Mouse (Mus musculus) embryo, embryonic 10.5 days (tissue): ENCODE data around the gene Ivns1abp.
A peak's percentile ranks its signal among the peaks of the same experiment; 100 is the strongest.
"Not testable (repeated sequence)": the region's sequence is repeated elsewhere in the genome, so short reads cannot be mapped to it uniquely, and the experiment has no call there.

Source experiments
- DNase-seq: peaks from one replicate; pipeline ENCODE4 v3.0.0-alpha.2; 2015; ENCODE audit warnings: low spot score

Gene Ivns1abp

DNA sequence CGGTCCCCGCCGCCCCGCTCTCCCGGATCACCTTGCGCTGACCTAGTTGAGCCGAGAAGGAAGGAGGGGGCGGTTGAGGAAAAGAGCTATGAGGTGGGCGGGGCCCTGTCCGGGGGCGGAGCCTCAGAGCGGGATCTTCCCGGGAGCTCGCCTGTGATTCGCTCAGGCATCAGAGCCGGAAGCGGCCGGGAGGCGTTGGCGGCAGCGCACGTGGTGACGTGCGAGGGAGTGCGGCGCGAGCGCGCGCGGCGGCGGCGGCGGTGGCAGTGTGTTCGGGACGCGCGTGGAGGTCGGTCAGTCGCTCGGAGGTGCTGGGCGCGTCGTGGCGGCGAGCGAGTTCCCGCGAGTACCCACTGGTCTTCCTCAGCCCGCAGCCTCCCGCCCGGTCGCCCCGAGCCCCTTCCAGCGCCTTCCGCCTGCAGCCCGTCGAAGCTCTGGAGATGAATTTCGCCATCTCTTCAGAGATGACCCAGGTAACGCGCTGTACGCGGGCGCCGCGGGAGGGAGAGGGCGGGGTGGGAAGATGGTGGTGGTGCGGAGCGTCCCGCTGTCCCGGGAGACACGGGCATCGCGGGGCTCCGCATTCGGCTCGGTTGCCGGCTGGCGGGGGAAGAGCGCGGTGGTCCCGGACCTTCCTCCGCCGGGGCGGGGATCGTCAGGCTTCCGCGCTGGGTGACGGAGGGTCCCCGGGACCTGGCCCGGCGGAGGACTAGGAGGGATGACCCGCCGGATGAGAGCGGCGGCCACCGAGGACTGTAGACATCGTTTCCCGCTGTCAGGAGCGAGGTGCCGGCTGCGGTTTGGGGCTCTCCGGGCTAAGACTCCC is at the start of gene Ivns1abp:
Gene Ivns1abp, plus strand, starts transcription at position 195 of the 826 bp plus-strand sequence.
- DNase-seq = peak; percentile 97

DNA sequence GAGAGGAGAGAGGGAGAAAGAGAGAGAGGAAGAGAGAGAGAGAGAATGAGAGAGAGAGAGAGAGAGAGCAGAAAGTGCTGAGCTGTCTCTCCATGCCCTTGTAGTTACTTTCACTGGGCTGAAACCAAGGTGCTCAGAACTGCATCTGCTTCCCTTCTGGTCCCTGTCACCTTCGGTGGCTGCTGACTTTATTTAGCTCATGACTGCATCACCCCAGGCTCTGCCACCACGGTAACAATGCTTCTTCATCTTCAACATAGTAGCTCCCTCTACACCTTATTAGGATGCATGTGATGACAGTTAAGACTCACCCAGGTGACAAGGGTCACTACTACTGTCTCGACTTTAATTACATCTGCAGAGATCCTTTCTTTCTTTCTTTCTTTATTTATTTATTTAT is 48.8 kb upstream of the Ivns1abp start:
- DNase-seq = no peak

- no peak for DNase-seq
Measured at GRCm38 (mm10) chr1:151296621-151297020, 47.7 kb upstream of the Ivns1abp start.

- DNase-seq = no peak
Measured at GRCm38 (mm10) chr1:151297025-151297424, 47.3 kb upstream of the Ivns1abp start.

DNA sequence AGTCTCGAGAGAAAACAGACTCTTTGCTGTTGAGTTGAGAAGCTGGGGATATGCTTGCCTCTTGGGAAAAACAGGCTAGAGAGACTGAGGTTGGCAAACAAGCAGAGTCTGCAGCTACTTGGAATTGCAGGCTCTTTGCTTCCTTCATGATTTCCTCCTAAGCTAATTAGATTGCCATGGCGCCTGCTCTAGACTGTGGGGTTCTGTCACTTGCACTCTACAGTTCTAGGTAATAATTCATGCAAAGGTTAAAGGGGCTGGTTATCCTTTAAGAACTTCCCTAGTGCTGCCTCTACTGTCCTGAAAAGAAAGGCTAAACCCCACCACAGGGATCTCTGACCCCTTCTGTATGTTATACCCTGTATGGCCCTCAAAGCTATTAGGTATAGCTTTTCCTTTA is 46.7 kb upstream of the Ivns1abp start:
- no peak for DNase-seq

DNA sequence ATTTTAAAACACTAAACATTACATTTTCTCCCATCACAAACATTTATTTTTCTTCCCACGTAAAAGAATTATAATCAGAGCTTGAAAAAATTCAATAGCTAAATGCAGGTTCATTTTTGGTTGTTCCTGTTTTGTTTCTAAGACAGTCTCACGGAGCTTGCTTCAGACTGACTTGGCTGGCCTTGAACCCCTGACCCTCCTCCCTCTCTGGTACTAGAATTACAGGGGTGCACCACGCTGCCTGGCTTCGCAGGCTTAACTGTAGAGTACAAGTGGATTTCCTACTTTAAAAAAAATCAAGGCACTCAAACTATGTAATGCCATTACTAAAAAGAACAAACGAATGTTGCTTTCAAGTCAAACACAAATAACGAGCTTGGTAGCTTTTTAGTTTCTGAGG is 42.8 kb upstream of the Ivns1abp start:
- DNase-seq = no peak

DNA sequence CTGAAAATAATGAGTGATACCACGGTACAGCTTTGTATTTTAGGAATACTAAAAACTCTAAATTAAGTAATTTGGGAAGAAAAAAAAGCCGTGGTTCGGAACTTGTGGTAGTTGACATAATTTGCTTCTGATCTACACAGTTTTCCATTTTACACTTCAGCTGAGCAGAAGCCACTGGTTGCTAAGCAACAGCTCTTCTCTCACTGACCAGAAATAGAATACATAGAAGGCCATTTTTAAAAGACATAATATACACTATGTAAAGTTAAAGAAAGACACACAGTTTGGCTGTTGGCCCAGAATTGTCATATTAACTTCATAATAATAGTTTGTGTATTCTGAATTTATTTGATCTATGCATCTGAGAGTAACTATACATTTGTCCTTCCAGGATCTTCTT is 42.4 kb upstream of the Ivns1abp start:
- DNase-seq = no peak

GRCm38 (mm10) chr1:151303265-151303664 is 41.0 kb upstream of the Ivns1abp start:
- no peak for DNase-seq

- DNase-seq = not testable (repeated sequence)
Measured at GRCm38 (mm10) chr1:151305001-151305400, 39.3 kb upstream of the Ivns1abp start.

GRCm38 (mm10) chr1:151307059-151307458 is 37.2 kb upstream of the Ivns1abp start:
- DNase-seq = no peak

- DNase-seq = no peak
Measured at GRCm38 (mm10) chr1:151307821-151308220, 36.5 kb upstream of the Ivns1abp start.

DNA sequence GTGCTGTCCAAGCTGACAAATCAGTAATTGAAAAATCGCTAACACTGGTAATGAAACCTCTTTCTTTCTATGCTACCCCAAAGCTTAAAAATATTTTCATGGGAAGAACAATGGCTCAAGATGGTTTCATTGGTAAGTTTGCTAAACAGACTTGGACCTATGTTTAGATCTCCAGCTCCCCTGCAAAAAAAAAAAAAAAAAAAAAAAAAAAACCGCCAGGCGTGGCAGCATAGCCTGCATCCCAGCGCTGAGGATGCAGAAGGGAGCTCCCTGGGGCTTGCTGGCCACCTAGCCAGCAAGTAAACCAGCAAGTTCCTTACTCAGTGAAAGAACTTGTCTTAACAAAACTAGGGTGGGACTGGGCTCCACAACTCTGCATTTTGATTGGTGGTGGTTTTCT is 35.8 kb upstream of the Ivns1abp start:
- no peak for DNase-seq

DNA sequence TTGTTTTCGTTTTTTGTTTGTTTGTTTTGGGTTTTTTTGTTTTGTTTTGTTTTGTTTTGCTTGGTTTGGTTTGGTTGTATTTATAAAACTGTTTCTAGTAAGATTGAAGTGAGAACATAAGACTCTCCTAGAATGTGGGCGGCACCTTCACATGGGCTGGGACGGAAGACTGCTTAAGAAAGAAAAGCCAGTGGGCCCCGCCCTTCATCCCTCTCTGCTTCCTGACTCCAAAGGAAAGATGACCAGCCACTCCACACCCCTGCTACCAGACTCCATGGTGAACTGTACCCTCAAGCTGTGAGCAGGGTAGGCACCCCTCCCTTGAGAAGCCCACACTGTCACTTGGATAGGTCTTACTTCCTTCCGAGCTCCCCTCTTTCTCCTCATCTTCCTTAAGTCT is 33.8 kb upstream of the Ivns1abp start:
- no peak for DNase-seq

DNA sequence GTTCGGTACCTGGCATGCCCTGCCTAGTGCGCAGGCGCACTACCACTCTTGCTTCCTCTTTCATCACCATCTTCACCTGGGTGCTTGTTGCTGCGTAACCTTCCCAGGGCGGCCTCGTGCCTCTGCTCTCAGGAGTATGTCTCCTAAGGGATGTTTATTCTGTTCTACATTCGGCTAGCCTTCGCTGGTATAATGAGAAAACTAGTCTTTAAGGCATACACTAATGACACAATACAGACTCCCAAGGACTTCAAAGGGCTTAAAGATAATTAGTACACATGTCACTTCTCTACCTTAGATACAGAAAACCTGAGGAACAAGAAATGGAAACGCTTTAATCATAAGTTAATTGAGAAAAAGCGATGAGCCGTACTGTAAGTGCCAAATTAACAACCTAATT is 32.9 kb upstream of the Ivns1abp start:
- DNase-seq = no peak

- no peak for DNase-seq
Measured at GRCm38 (mm10) chr1:151319267-151319666, 25.0 kb upstream of the Ivns1abp start.

GRCm38 (mm10) chr1:151320408-151320807 is 23.9 kb upstream of the Ivns1abp start:
- no peak for DNase-seq

- no peak for DNase-seq
Measured at GRCm38 (mm10) chr1:151325328-151325727, 18.9 kb upstream of the Ivns1abp start.

- no peak for DNase-seq
Measured at GRCm38 (mm10) chr1:151328341-151329097, 15.8 kb upstream of the Ivns1abp start.

DNA sequence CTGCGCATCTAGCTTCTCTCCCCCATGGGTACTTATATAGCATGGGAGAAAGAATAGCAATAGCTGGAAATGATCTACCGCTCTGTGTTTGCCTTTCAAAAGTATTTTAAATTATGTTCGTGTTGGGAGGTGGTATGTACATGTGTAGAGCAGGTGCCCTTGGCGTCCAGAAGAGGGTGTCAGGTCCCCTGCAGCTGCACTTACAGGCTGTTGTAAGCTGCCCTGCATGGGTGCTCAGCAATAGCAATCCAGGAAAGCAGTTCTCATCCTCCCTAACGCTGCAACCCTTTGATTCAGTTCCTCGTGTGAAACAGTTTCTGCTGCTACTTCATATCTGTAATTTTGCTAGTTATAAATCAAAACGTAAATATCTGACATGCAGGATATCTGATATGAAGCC is 14.7 kb upstream of the Ivns1abp start:
- DNase-seq = no peak

DNA sequence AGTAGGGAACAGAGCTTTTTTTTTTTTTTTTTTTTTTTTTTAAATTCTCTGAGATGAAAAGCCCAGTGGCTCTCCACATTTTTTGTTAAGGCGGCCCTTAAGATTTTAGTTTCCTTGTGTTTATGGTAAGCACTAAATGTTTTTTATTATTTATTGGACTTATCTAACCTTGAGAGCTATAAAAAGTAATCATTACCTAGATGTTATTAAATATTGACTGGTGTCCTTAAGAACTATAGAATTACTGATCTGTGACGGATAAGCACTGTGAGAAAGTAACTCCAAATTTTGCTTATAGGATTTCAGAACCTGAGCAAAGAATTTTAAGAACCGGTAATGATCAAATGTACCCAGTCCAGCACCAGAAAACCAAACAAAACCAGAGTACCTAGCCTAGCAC is 11.5 kb upstream of the Ivns1abp start:
- DNase-seq = no peak

GRCm38 (mm10) chr1:151338234-151338633 is 6.0 kb upstream of the Ivns1abp start:
- DNase-seq = no peak

DNA sequence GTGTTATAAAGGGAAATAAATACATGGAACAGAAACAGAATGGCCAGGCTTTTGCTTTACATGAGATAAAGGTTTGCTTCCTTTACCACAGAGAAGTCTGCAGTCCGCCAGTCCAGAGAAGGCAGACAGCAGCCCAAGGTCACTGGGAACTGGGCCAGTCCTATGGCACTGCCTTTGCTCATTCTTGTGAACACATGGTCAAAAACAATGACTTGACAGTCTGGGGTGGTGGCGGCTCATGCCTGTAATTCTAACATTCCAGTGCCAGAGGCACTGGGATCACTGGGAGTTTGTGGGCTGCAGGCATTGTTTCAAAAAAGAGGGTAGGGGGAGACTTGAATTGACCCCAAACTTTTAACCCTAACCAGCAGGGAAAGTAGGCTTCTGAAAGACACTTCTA is 5.3 kb upstream of the Ivns1abp start:
- peak; percentile 17 for DNase-seq

DNA sequence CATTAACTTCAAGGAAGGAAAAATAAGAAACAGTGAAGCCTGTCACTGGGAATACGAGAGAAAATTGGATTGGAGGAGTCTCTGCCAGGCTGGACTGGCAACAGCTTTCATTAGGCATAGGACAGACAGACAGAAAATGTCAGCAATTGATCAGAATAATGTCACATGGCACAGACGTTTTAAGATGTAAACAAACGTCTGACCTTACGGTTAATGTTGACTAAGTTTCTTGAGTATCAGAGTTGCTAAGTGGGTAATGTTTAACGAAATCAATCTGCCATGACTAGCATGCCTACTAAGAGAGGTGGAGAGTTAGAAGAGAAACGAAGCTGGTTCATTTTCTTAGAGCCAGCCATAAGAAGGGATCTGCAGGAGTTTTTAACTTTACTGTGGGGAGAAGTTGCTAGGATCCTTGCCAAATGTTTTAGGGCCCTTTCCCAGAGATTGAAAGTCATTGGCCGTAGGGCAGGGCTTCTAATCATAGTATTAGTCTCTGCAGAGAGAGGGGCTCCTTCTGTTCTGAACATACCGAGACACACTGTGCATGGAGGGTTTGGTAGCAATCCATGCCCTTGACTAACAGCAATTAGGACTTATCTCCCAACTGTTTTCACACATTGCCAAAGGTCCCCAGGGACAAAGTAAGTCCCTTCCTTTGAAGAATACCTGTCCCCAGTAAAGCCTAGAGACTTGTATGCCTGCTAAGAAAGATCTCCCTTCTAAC is 2.8 kb upstream of the Ivns1abp start:
- DNase-seq = no peak
